Mouse (Mus musculus): Measurements from ENCODE around the gene Gm3448.

GRCm38 (mm10) chr17:15068040-15068792 is 26.9 kb upstream of the Gm3448 start:
- TF ChIP-seq CHD2 (IDR thresholded peaks at IDR 0.05; ENCODE audit: low read length) (no peak), ZNF384 (IDR thresholded peaks at IDR 0.05; ENCODE audit: low read depth, low read length) (no peak), KAT2A (IDR thresholded peaks at IDR 0.05; ENCODE audit: insufficient replicate concordance, low read length) (no peak), RAD21 (IDR thresholded peaks at IDR 0.05; ENCODE audit: low read depth, low read length) (no peak), CTCF (conservative IDR thresholded peaks at IDR 0.05 in 1 of 2, IDR thresholded peaks at IDR 0.05 in 1 of 2; ENCODE audit: low read depth in 2 of 2, low read length in 2 of 2) (no peak), E2F4 (IDR thresholded peaks at IDR 0.05; ENCODE audit: insufficient replicate concordance, low read depth, low read length) (no peak)
